Mouse (Mus musculus) midbrain, embryonic 11.5 days (tissue): ENCODE results near the gene S100a13. TPM values are rescaled to one million over a fixed set of nuclear protein-coding genes. Genes with fewer than 3 reads are reported as not detected.
A peak's percentile ranks its signal among the peaks of the same experiment; 100 is the strongest.

Experiments used
- ATAC-seq: fragments of 200-750 bp; cut with Nextera tagmentation; 2 replicates; pipeline ENCODE4 v1.8.0; 2017; ENCODE audit warnings: moderate TSS enrichment, moderate library complexity; ENCODE audit not compliant: low FRiP score
- DNase-seq: peaks from one replicate; pipeline ENCODE4 v3.0.0; 2015; ENCODE audit warnings: low spot score; ENCODE audit errors: missing footprints
- H3K27ac ChIP-seq: fragments of 300-500 bp; sonication (generic); 2 replicates; pipeline ENCODE4 v1.5.1; 2014; ENCODE audit warnings: low read depth, low read length
- H3K27me3 ChIP-seq: fragments of 300-500 bp; sonication (generic); 2 replicates; pipeline ENCODE4 v1.6.1; 2014; ENCODE audit warnings: mild to moderate bottlenecking, low read length, moderate library complexity, mixed read lengths; ENCODE audit not compliant: control insufficient read depth, insufficient read depth
- H3K36me3 ChIP-seq: fragments of 300-500 bp; sonication (generic); 2 replicates; pipeline ENCODE4 v1.6.1; 2014; ENCODE audit warnings: mild to moderate bottlenecking, low read length, moderate library complexity, mixed read lengths; ENCODE audit not compliant: control insufficient read depth, insufficient read depth
- H3K4me1 ChIP-seq: fragments of 300-500 bp; sonication (generic); 2 replicates; pipeline ENCODE4 v1.6.1; 2014; ENCODE audit warnings: low read length; ENCODE audit not compliant: control insufficient read depth, insufficient read depth
- H3K4me2 ChIP-seq: fragments of 300-500 bp; sonication (generic); 2 replicates; pipeline ENCODE4 v1.6.1; 2014; ENCODE audit warnings: mild to moderate bottlenecking, moderate library complexity
- H3K4me3 ChIP-seq: fragments of 300-500 bp; sonication (generic); 2 replicates; pipeline ENCODE4 v1.5.1; 2014; ENCODE audit warnings: low read depth, low read length
- H3K9ac ChIP-seq: fragments of 300-500 bp; sonication (generic); 2 replicates; pipeline ENCODE4 v1.6.1; 2014; ENCODE audit warnings: low read length
- H3K9me3 ChIP-seq: fragments of 300-500 bp; sonication (generic); 2 replicates; pipeline ENCODE4 v1.6.1; 2016; ENCODE audit warnings: low read length; ENCODE audit not compliant: control insufficient read depth
- WGBS: fragments of 180-500 bp; shearing (Covaris S2); extraction: QIAGEN DNeasy Blood & Tissue Kit; methylation state at CpG from one replicate; pipeline ENCODE4 v1.1.7; 2014; 5-methylcytosine and 5-hydroxymethylcytosine counted together
- polyA plus RNA-seq: library from polyadenylated mRNA; unstranded; fragments of >200 nt; fragmentation: Nextera tagmentation; extraction: Ambion mirVana; gene quantifications from 2 replicates; pipeline ENCODE4 v1.2.1, GENCODE M21; 2014

Gene S100a13
- polyA plus RNA-seq, 1 experiment from 2014 or later: 14.1 TPM

- H3K4me3 ChIP-seq: no peak overlapping the region
- no peaks in the 10 kb centered on the region for H3K4me1 ChIP-seq
- peaks cover 33% of the 10 kb centered on the region for H3K36me3 ChIP-seq
- H3K4me2 ChIP-seq: no peak overlapping the region
- ATAC-seq: no peak
- no peak overlapping the region for H3K9ac ChIP-seq
- no peak overlapping the region for H3K27ac ChIP-seq
- no peaks in the 10 kb centered on the region for H3K9me3 ChIP-seq
- H3K27me3 ChIP-seq: no peaks in the 10 kb centered on the region
- no peak for DNase-seq
Measured at GRCm38 (mm10) chr3:90497597-90497996, 16.6 kb upstream of the S100a13 start.

- 72% methylated on average over 4 of the region's 4 CpGs for WGBS
- H3K36me3 ChIP-seq: peaks cover 45% of the 10 kb centered on the region
- DNase-seq: no peak
- peaks cover 11% of the 10 kb centered on the region for H3K4me1 ChIP-seq
- H3K9ac ChIP-seq: no peak overlapping the region
- H3K4me2 ChIP-seq: no peak overlapping the region
- no peak for ATAC-seq
- no peaks in the 10 kb centered on the region for H3K9me3 ChIP-seq
- H3K27me3 ChIP-seq: no peaks in the 10 kb centered on the region
- H3K4me3 ChIP-seq: no peak overlapping the region
- H3K27ac ChIP-seq: no peak overlapping the region
Measured at GRCm38 (mm10) chr3:90503444-90503843, 10.8 kb upstream of the S100a13 start.

DNA sequence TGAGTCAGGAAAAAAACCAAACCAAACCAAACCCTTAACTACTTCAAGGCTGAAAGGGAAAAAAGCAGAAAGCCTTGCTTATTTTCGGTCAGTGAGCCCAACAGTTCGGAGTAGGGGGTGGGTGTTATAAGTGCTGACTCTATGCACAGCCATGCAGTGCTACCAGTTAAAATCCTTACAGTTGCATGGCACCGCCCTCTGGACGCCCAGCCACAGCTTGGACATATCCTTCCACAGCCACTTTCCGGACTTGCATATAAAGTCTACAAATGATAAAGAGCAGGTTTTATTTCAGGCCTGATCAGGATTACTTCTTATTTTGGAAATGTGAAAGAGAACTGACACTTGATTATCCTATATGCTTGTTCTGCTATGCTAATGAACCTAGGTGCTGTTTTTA, 9.0 kb upstream of the S100a13 start:
- no peak overlapping the region for H3K9ac ChIP-seq
- H3K9me3 ChIP-seq: no peaks in the 10 kb centered on the region
- peaks cover 39% of the 10 kb centered on the region for H3K36me3 ChIP-seq
- no peaks in the 10 kb centered on the region for H3K27me3 ChIP-seq
- WGBS: 94% methylated on average over 5 of the region's 5 CpGs
- no peak overlapping the region for H3K27ac ChIP-seq
- no peak for ATAC-seq
- H3K4me2 ChIP-seq: no peak overlapping the region
- no peak for DNase-seq
- H3K4me1 ChIP-seq: peaks cover 11% of the 10 kb centered on the region
- no peak overlapping the region for H3K4me3 ChIP-seq

- Histone ChIP-seq H3K4me1 (peaks cover 11% of the 10 kb centered on the region), H3K4me3 (no peak overlapping the region), H3K27ac (no peak overlapping the region), H3K4me2 (no peak overlapping the region), H3K36me3 (peaks cover 36% of the 10 kb centered on the region), H3K9me3 (no peaks in the 10 kb centered on the region), H3K27me3 (no peaks in the 10 kb centered on the region), H3K9ac (no peak overlapping the region)
- no peak for ATAC-seq
- 94% methylated on average over 3 of the region's 3 CpGs for WGBS
- peak; percentile 75 for DNase-seq
Measured at GRCm38 (mm10) chr3:90506362-90506761, 7.9 kb upstream of the S100a13 start.

- Histone ChIP-seq H3K36me3 (peaks cover 20% of the 10 kb centered on the region), H3K27me3 (peaks cover 3% of the 10 kb centered on the region), H3K4me3 (peak overlapping the region; percentile 96), H3K4me2 (peak overlapping the region; percentile 84), H3K9ac (peak overlapping the region; percentile 99), H3K27ac (no peak overlapping the region), H3K9me3 (no peaks in the 10 kb centered on the region), H3K4me1 (peaks cover 11% of the 10 kb centered on the region)
- peak; percentile 86 for DNase-seq
- 5% methylated on average over 20 of the region's 20 CpGs for WGBS
- ATAC-seq: no peak
Measured at GRCm38 (mm10) chr3:90508287-90508949, 5.8 kb upstream of the S100a13 start.

GRCm38 (mm10) chr3:90508950-90509746, 5.1 kb upstream of the S100a13 start, which contains the start of gene Chtop:
Gene Chtop (minus strand): TSS chr3:90509498.
- under 1% methylated on average over 66 of the region's 66 CpGs for WGBS

GRCm38 (mm10) chr3:90509747-90510123, 4.5 kb upstream of the S100a13 start:
- peak overlapping the region; percentile 96 for H3K4me3 ChIP-seq
- no peaks in the 10 kb centered on the region for H3K9me3 ChIP-seq
- peak overlapping the region; percentile 20; the same call in 1 of the 2 replicates for H3K27ac ChIP-seq
- no peak overlapping the region for H3K9ac ChIP-seq
- H3K27me3 ChIP-seq: peaks cover 6% of the 10 kb centered on the region
- no peak for DNase-seq
- H3K4me2 ChIP-seq: peak overlapping the region; percentile 38
- peak; percentile 28 for ATAC-seq
- peaks cover 14% of the 10 kb centered on the region for H3K36me3 ChIP-seq
- peaks cover 11% of the 10 kb centered on the region for H3K4me1 ChIP-seq
- 9% methylated on average over 2 of the region's 2 CpGs for WGBS

More at GRCm38 (mm10) chr3:90508950-90509746, 5.1 kb upstream of the S100a13 start, which contains the start of gene Chtop:
- Histone ChIP-seq H3K36me3 (peaks cover 16% of the 10 kb centered on the region), H3K27me3 (peaks cover 6% of the 10 kb centered on the region), H3K4me2 (peak within 1 kb of the TSS; percentile 84), H3K9ac (peak within 1 kb of the TSS; percentile 99), H3K4me1 (peaks cover 11% of the 10 kb centered on the region), H3K4me3 (peak within 1 kb of the TSS; percentile 96), H3K27ac (peak within 1 kb of the TSS; percentile 85), H3K9me3 (no peaks in the 10 kb centered on the region)
- ATAC-seq: peak; percentile 94
- peak; percentile 100 for DNase-seq

DNA sequence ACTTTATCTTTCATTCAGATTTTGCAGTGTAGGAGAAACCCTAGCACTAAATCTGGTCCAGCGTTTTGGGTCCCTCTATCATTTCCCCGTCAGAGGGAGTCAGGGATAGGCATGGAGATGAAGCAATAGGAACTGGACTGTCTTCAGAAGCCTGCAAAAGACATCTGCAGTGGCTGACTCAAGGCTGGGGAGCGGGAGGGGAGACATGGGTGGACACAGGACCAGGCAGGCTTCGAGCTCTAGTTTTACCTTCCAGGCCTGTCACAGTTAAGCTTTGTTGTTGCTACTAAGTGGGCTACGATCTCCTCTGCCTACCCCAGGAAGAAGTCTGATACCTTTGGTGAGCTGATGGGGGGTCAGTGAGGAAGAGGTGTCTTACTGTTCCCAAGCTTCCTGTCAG, 2.0 kb upstream of the S100a13 start:
- Histone ChIP-seq H3K27ac (no peak overlapping the region), H3K4me3 (no peak overlapping the region), H3K9ac (no peak overlapping the region), H3K27me3 (peaks cover 9% of the 10 kb centered on the region), H3K4me1 (peaks cover 11% of the 10 kb centered on the region), H3K4me2 (no peak overlapping the region), H3K36me3 (peaks cover 1% of the 10 kb centered on the region; the same call in 1 of the 2 replicates), H3K9me3 (no peaks in the 10 kb centered on the region)
- 85% methylated on average over 5 of the region's 5 CpGs for whole genome bisulfite sequencing
- DNase-seq (no peak), ATAC-seq (no peak)
